Mouse (Mus musculus): ENCODE data around the gene Psen2.

The Psen2 gene

DNA sequence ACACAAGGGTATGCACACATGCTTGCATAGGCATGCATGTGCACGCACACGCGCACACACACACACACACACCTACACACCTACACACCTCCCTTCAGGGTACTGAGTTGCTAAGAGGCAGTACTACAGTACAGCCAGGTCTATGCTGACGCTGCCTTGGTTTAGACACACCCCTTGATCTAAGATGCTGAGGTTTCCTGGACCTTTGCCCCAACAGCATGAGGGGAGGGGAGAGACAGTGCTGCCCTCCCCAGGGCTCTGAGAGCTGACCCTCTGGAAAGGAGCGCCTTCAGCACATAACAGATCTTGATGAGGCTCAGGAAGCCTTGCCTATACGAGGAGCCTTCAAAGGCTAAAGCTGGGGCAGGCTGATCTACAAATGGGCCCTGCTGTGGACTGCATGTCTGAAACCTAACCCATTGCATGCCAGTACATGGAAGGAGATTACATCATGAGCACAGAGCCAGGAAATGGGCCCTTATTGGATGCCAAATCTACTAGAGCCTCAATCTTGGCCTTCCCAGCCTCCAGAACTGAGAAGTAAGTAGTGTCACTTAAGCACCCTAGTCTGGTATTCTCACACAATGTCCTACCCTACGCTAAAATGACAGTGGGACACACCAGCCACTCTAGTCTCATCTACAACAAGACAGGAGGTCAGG is 81.8 kb downstream of the Psen2 start:
- in situ Hi-C loops (cut with MboI; ENCODE audit: low sequenced_read_pairs): no loop called here

DNA sequence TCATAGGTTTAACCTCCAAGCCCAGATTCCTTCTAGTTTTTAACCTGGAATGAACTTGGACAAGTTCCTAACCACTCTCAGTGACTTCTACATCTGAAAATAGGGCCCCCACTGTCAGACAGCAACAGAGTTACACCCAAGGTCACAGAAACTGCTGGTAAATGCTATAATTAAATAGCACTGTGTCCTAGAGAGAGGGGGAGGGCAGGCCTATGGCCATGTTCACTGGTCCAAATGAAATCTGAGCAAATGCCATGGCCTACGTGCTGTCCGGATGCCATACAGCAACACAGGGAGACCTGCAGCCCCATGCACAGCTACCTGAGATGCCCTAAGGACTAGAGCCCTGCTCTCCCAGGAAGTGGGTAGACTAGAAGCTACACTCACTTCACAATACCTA is 83.4 kb downstream of the Psen2 start:
- in situ Hi-C loops (cut with MboI; ENCODE audit: low sequenced_read_pairs): no loop called here

- in situ Hi-C loops (cut with MboI; ENCODE audit: low sequenced_read_pairs): no loop called here
Observed at GRCm38 (mm10) chr1:180179100-180179499, 84.1 kb downstream of the Psen2 start.

DNA sequence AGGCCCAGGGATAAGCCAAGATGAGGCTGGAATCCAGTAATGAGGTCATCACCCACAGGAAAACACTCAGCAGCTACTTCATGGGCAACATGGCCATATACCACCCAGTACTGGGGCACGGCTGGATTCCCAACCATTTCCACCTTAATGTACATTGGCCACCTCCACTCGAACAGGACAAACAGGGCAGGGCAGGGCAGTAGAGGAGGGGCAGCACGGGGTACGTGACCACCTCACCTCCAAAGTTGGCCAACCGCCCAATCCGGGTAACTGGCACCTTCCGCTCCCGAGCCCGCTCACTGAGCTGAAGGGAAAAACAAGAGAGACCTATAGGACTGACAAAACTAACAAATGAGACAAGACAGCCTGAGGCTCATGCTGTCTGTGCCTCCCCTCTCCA is 84.9 kb downstream of the Psen2 start:
- in situ Hi-C loops (cut with MboI; ENCODE audit: low sequenced_read_pairs): no loop called here
